Mouse (Mus musculus) telencephalon, adult 2 months (tissue): ENCODE data around the gene Taf10.

Experiments
- DNase-seq: peaks from one replicate; pipeline ENCODE4 v3.0.0-alpha.2; 2011; ENCODE audit warnings: low read depth, low spot score

Gene Taf10

GRCm38 (mm10) chr7:105726144-105726979 lies 17.8 kb downstream of the Taf10 start:
- DNase-seq = peak; percentile 64

- no peak for DNase-seq
Observed at GRCm38 (mm10) chr7:105721916-105722315, 22.2 kb downstream of the Taf10 start.

- no peak for DNase-seq
Observed at GRCm38 (mm10) chr7:105715366-105715765, 28.8 kb downstream of the Taf10 start.

- DNase-seq = no peak
Observed at GRCm38 (mm10) chr7:105708733-105709132, 35.4 kb downstream of the Taf10 start.

- DNase-seq = no peak
Observed at GRCm38 (mm10) chr7:105703816-105704215, 40.3 kb downstream of the Taf10 start.

GRCm38 (mm10) chr7:105703184-105703583 lies 41.0 kb downstream of the Taf10 start:
- peak; percentile 39 for DNase-seq

GRCm38 (mm10) chr7:105690875-105691274 lies 53.3 kb downstream of the Taf10 start:
- DNase-seq = no peak
